Mouse (Mus musculus): ENCODE measurements at regions not wholly inside any gene's neighbourhood (a gene's known extent, or its start where the extent isn't known, plus 50 kb on each side); places are given as distances from the start of the nearest gene placed in this dataset.

- DNase-seq (ENCODE audit: low spot score), result no peak
Observed at GRCm38 (mm10) chr13:90493696-90494095, 404.3 kb upstream of the Xrcc4 start.

- DNase-seq (ENCODE audit: low spot score), result no peak
Observed at GRCm38 (mm10) chr13:90490991-90491951, 401.9 kb upstream of the Xrcc4 start.

GRCm38 (mm10) chr13:90480484-90480883 is 391.1 kb upstream of the Xrcc4 start:
- DNase-seq (ENCODE audit: low spot score), result no peak

GRCm38 (mm10) chr13:90476880-90477279 is 387.5 kb upstream of the Xrcc4 start:
- no peak for DNase-seq (ENCODE audit: low spot score)

GRCm38 (mm10) chr13:90474507-90474906 is 385.1 kb upstream of the Xrcc4 start:
- no peak for DNase-seq (ENCODE audit: low spot score)

- no peak for DNase-seq (ENCODE audit: low spot score)
Observed at GRCm38 (mm10) chr13:90474053-90474452, 384.6 kb upstream of the Xrcc4 start.

GRCm38 (mm10) chr13:90473041-90473825 is 383.8 kb upstream of the Xrcc4 start:
- no peak for DNase-seq (ENCODE audit: low spot score)

GRCm38 (mm10) chr13:90466096-90466495 is 376.7 kb upstream of the Xrcc4 start:
- DNase-seq (ENCODE audit: low spot score), result no peak

- peak; percentile 7 for DNase-seq (ENCODE audit: low spot score)
Observed at GRCm38 (mm10) chr13:90464051-90464450, 374.6 kb upstream of the Xrcc4 start.

- DNase-seq (ENCODE audit: low spot score), result no peak
Observed at GRCm38 (mm10) chr13:90463381-90463780, 374.0 kb upstream of the Xrcc4 start.

- DNase-seq (ENCODE audit: low spot score), result no peak
Observed at GRCm38 (mm10) chr13:90454631-90455030, 365.2 kb upstream of the Xrcc4 start.

- DNase-seq (ENCODE audit: low spot score), result no peak
Observed at GRCm38 (mm10) chr13:90426901-90427300, 337.5 kb upstream of the Xrcc4 start.

GRCm38 (mm10) chr13:90425379-90425778 is 336.0 kb upstream of the Xrcc4 start:
- DNase-seq (ENCODE audit: low spot score), result no peak

GRCm38 (mm10) chr13:90424541-90424940 is 335.1 kb upstream of the Xrcc4 start:
- no peak for DNase-seq (ENCODE audit: low spot score)

- DNase-seq (ENCODE audit: low spot score), result no peak
Observed at GRCm38 (mm10) chr13:90420966-90421365, 331.6 kb upstream of the Xrcc4 start.

GRCm38 (mm10) chr13:90404392-90404791 is 315.0 kb upstream of the Xrcc4 start:
- DNase-seq (ENCODE audit: low spot score), result no peak

GRCm38 (mm10) chr13:90402061-90402460 is 312.7 kb upstream of the Xrcc4 start:
- DNase-seq (ENCODE audit: low spot score), result no peak

- DNase-seq (ENCODE audit: low spot score), result no peak
Observed at GRCm38 (mm10) chr13:90401496-90401895, 312.1 kb upstream of the Xrcc4 start.

- DNase-seq (ENCODE audit: low spot score), result no peak
Observed at GRCm38 (mm10) chr13:90395274-90396023, 306.0 kb upstream of the Xrcc4 start.

- DNase-seq (ENCODE audit: low spot score), result no peak
Observed at GRCm38 (mm10) chr13:90394815-90395241, 305.4 kb upstream of the Xrcc4 start.

- no peak for DNase-seq (ENCODE audit: low spot score)
Observed at GRCm38 (mm10) chr13:90392415-90392814, 303.0 kb upstream of the Xrcc4 start.

GRCm38 (mm10) chr13:90376619-90377018 is 287.2 kb upstream of the Xrcc4 start:
- DNase-seq (ENCODE audit: low spot score), result no peak

Data from ovary, postnatal 14 days (tissue).